Mouse (Mus musculus): ENCODE results near the gene Gm37240.

GRCm38 (mm10) chr3:85599526-85599925 lies 287.8 kb downstream of the Gm37240 start:
- TF ChIP-seq ZC3H11A (IDR thresholded peaks at IDR 0.05; ENCODE audit: borderline replicate concordance, low read depth, low read length) = no peak
- no peak for TF ChIP-seq ZNF384 (IDR thresholded peaks at IDR 0.05; ENCODE audit: low read depth, low read length)
- no peak for TF ChIP-seq MAFK (IDR thresholded peaks at IDR 0.05; ENCODE audit: insufficient read depth, low read depth, low read length)

Measured in ES-E14 (cell line).